Comparison of ENCODE assay signal across 14 mouse cellular contexts in genomic region chr9:70491176-70491575, GRCm38 (mm10).
"Had no signal": no experiment of that assay in that cellular context is flagged by ENCODE, and none has a peak within 500 bp of the region (broad histone marks: within the 10 kb centered on the region; RNA-seq: fewer than 3 reads in every experiment).

No protein-coding gene starts in this region.

- DNase-seq: lung, adult 2 months; lung, postnatal 14 days; lung, postnatal 36 days; right cerebral cortex, postnatal 14 days; thymus, adult 2 months; thymus, postnatal 4 days had no signal

- H3K27me3 ChIP-seq: lung, embryonic 15.5 days; megakaryocyte, embryonic 14.5 days; midbrain, embryonic 13.5 days; midbrain, embryonic 15.5 days; neural tube, embryonic 12.5 days; stomach, embryonic 15.5 days had no signal

- H3K9ac ChIP-seq: lung, embryonic 15.5 days; midbrain, embryonic 13.5 days; midbrain, embryonic 15.5 days; neural tube, embryonic 12.5 days; stomach, embryonic 15.5 days had no signal

- H3K9me3 ChIP-seq: lung, embryonic 15.5 days; megakaryocyte, embryonic 14.5 days; midbrain, embryonic 13.5 days; midbrain, embryonic 15.5 days; neural tube, embryonic 12.5 days; stomach, embryonic 15.5 days had no signal

- H3K4me3 ChIP-seq: lung, embryonic 15.5 days; megakaryocyte, embryonic 14.5 days; midbrain, embryonic 13.5 days; midbrain, embryonic 15.5 days; neural tube, embryonic 12.5 days; stomach, embryonic 15.5 days had no signal

- H3K4me1 ChIP-seq: lung, embryonic 15.5 days; midbrain, embryonic 13.5 days; midbrain, embryonic 15.5 days; neural tube, embryonic 12.5 days; stomach, embryonic 15.5 days had no signal

- H3K27ac ChIP-seq: lung, embryonic 15.5 days; macrophage; midbrain, embryonic 13.5 days; midbrain, embryonic 15.5 days; neural tube, embryonic 12.5 days; stomach, embryonic 15.5 days; stomach, postnatal 0 days had no signal

- H3K36me3 ChIP-seq: midbrain, embryonic 15.5 days; stomach, embryonic 15.5 days had no signal
